Mouse (Mus musculus): Measurements from ENCODE around the gene Rasgrp4.
A peak's percentile ranks its signal among the peaks of the same experiment; 100 is the strongest.
"Not testable (repeated sequence)": the region's sequence is repeated elsewhere in the genome, so short reads cannot be mapped to it uniquely, and the experiment has no call there.

Rasgrp4 gene

GRCm38 (mm10) chr7:29178106-29178505 lies 43.5 kb downstream of the Rasgrp4 start:
- DNase-seq (ENCODE audit: inconsistent ontology term): no peak

- peak; percentile 68 for DNase-seq (ENCODE audit: inconsistent ontology term)
Measured at GRCm38 (mm10) chr7:29179323-29179722, 44.7 kb downstream of the Rasgrp4 start.

GRCm38 (mm10) chr7:29180077-29180853 lies 45.6 kb downstream of the Rasgrp4 start, which contains the start of gene Psmd8:
Psmd8 (minus strand) TSS chr7:29180701.
- DNase-seq (ENCODE audit: inconsistent ontology term): peak; percentile 98

GRCm38 (mm10) chr7:29180854-29181236 lies 46.2 kb downstream of the Rasgrp4 start:
- DNase-seq (ENCODE audit: inconsistent ontology term): no peak

- DNase-seq (ENCODE audit: inconsistent ontology term): not testable (repeated sequence)
Measured at GRCm38 (mm10) chr7:29181323-29181722, 46.7 kb downstream of the Rasgrp4 start.

GRCm38 (mm10) chr7:29194230-29194629 lies 59.6 kb downstream of the Rasgrp4 start:
- DNase-seq (ENCODE audit: inconsistent ontology term): not testable (repeated sequence)

GRCm38 (mm10) chr7:29202577-29202976 lies 67.9 kb downstream of the Rasgrp4 start:
- no peak for DNase-seq (ENCODE audit: inconsistent ontology term)
